Comparison of ENCODE assay signal across 12 mouse cellular contexts in the genomic region with DNA sequence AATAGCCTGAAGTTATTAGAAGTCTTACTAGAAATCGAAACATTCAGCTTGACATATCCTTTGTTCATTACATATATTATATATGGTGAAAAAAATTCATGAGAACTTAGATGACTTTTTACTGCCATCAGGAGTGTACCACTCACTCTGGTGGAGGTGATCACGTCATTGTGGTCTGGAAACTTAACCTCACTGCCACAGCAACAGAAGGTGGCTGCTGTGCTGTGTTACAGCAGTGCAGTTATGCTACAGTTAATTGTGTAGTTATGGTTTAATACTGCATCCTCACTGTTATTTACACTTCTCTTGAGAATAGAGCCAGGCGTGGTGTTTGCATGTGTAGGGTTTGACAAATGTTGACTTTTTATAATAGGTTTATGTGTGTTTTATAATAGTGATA. TPM values are rescaled to one million over a fixed set of nuclear protein-coding genes. Genes with fewer than 3 reads are reported as not detected.
DNase-seq lines count a peak whose midpoint lies in the region; ATAC-seq lines count a peak whose summit lies in the region.
"Had no signal": no experiment of that assay in that cellular context is flagged by ENCODE, and none has a peak within 500 bp of the region (broad histone marks: within the 10 kb centered on the region; RNA-seq: fewer than 3 reads in every experiment).

No protein-coding gene starts in this region.

- ATAC-seq in megakaryocyte-erythroid progenitor cell, adult 5-6 weeks (replicated peaks; ENCODE audit: low FRiP score, low TSS enrichment, poor library complexity, severe bottlenecking), result 0 out of 2 replicates have a peak, but pooled peaks have one; percentile 27
- ATAC-seq: forebrain, embryonic 15.5 days had no signal

- peak; percentile 82 for DNase-seq in CD4-positive, CD25-positive, alpha-beta regulatory T cell, adult 2 months (ENCODE audit: low read depth, low spot score)
- peak; percentile 85 for DNase-seq in T-cell, adult 2 months (ENCODE audit: low spot score)
- peak; percentile 23 for DNase-seq in thymus, postnatal 14 days
- DNase-seq in gastrocnemius, postnatal 25 days, result no peak
- DNase-seq in embryo, embryonic 10 days (ENCODE audit: low spot score), result no peak
- DNase-seq in embryo, embryonic 10.5 days (ENCODE audit: low spot score), result no peak
- DNase-seq: cerebellum, adult 8-10 months; kidney, adult 11 months; lung, adult 2 months; spleen, adult 18-20 months had no signal

RNA-seq across cellular contexts. Expression of a gene that starts 4.6 kb away (rescaled TPM):
- total RNA-seq in megakaryocyte-erythroid progenitor cell, adult 5-6 weeks (2014; fragmentation: Nextera tagmentation), result 22.3 and 32.0 TPM in 2 replicates
- 30.0 and 32.6 TPM in 2 replicates for total RNA-seq in megakaryocyte-erythroid progenitor cell, adult 5-6 weeks (2017)
- 1 to 10 TPM; 3.5 to 4.6 TPM for total RNA-seq in gastrocnemius, postnatal 25 days (2021)

Comparison
In these comparisons a context has a peak if more than half of its experiments do, and no peak if none do; other contexts are left out.
1. DNase-seq: peak in CD4-positive, CD25-positive, alpha-beta regulatory T cell, adult 2 months (single experiment), T-cell, adult 2 months (single experiment) and thymus, postnatal 14 days (single experiment); none in gastrocnemius, postnatal 25 days (single experiment), embryo, embryonic 10 days (single experiment) and embryo, embryonic 10.5 days (single experiment).
2. RNA of a gene that starts 4.6 kb away (total RNA-seq): 22.3 to 32.6 TPM in megakaryocyte-erythroid progenitor cell, adult 5-6 weeks; 3.5 to 4.6 TPM in gastrocnemius, postnatal 25 days; every median in the first group is over 4 times any median in the second.